Mouse (Mus musculus) gastrocnemius, postnatal 4 days (tissue): ENCODE results near the gene Rundc3a. TPM values are rescaled to one million over a fixed set of nuclear protein-coding genes. Genes with fewer than 3 reads are reported as not detected.
"Not testable (repeated sequence)": the region's sequence is repeated elsewhere in the genome, so short reads cannot be mapped to it uniquely, and the experiment has no call there.

ENCODE experiments used
- DNase-seq, 2 experiments: peaks; one replicate each; pipeline ENCODE4 v3.0.0; 2021 to 2022; ENCODE audit warnings: low spot score in 2 of 2, mixed read lengths in 2 of 2
- total RNA-seq, 2 experiments: library from RNA; stranded (reverse); gene quantifications; 2 replicates each; pipeline ENCODE4 v1.2.3; 2021

Rundc3a gene
- total RNA-seq, 2 experiments from 2014 or later = 1.3 to 1.4 TPM

- peak; percentile 85 to 96 for DNase-seq
Measured at GRCm38 (mm10) chr11:102408344-102408876, 15.2 kb downstream of the Rundc3a start.

DNA sequence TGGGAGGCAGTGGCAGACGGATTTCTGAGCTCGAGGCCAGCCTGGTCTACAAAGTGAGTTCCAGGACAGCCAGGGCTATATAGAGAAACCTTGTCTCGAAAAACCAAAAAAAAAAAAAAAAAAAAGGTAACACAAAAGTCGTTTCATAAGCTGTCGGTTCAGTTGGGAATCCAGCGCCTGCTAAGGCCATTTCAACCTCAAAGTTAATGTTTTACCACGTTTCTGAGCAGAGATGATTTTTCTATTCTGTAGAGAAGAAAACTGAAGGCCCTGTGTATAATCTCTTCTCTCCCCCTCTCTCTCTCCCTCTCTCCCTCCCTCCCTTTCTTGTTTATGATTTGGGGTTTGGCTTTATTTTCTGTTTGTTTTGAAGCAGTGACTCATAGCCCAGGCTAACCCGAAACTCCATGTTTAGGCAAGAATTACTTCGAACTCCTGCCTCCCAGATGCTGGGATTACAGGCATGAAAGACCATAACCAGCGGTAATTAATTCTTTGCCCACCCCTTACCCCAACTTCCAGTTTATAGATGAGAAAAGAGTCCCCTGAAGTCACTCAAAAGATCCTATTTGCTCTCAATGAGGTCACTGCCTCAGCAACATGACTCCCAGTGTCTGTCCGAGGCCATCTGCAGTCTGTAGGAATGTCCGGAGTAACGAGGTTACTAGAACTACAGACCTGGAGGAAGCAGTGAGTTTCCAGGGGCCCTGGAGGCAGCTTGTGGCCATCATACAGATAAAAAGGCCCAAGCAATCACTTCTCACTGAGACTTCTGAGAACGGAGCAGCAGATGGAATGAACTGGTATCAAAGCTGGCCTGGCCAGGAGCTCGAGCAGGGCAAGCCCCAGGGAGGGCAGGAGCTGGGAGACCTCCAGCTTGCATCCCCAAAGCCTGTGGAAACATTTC, 15.9 kb downstream of the Rundc3a start:
- no peak for DNase-seq

GRCm38 (mm10) chr11:102409795-102410330, 16.7 kb downstream of the Rundc3a start:
- no peak for DNase-seq

DNA sequence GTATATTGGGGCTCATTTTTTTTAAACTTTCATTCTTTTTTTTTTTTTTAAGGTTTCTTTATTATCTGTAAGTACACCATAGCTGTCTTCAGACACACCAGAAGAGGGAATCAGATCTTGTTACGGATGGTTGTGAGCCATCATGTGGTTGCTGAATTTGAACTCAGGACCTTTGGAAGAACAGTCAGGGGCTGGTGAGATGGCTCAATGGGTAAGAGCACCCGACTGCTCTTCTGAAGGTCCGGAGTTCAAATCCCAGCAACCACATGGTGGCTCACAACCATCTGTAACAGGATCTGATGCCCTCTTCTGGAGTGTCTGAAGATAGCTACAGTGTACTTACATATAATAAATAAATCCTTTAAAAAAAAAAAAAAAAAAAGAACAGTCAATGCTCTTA, 17.1 kb downstream of the Rundc3a start:
- not testable (repeated sequence) for DNase-seq

DNA sequence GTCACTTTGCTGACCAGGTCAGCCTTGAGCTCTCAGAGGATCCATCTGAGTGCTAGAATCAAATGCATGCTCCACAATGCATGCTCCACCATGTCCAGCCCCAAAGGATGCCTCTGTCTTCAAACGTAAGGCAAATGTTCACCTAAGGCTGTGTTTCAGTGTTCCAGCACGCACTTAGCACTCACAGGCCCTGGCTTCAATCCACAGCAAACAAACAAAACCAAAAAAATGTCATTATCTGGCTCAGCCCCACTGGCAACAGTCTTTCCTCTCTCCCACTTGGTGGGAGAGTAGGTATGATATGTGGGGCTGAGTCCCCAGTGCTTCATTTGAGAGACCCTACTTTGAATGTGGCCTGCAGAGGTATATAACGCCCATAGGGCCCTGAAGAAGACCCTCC, 17.9 kb downstream of the Rundc3a start:
- no peak for DNase-seq

DNA sequence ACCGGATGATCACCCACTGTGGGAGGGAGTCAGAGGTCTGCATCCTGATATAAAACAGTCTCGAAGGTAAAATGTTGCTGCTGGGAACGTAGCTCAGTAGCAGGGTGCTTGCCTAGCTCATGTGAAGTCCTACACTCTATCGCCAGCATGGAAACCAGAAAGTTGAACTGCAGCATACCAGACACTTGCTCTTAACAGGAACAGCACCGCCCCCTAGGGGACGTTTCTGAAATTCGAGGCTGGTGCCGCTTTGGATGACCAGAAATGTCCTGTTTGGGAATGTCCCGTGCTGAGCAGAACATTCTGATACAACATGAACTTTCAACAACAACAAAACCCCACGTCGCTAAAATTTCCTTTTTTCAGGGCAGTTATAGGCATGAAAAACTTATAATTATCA, 18.5 kb downstream of the Rundc3a start:
- DNase-seq = peak; percentile 87 to 94

GRCm38 (mm10) chr11:102413059-102413458, 19.9 kb downstream of the Rundc3a start:
- no peak for DNase-seq

DNA sequence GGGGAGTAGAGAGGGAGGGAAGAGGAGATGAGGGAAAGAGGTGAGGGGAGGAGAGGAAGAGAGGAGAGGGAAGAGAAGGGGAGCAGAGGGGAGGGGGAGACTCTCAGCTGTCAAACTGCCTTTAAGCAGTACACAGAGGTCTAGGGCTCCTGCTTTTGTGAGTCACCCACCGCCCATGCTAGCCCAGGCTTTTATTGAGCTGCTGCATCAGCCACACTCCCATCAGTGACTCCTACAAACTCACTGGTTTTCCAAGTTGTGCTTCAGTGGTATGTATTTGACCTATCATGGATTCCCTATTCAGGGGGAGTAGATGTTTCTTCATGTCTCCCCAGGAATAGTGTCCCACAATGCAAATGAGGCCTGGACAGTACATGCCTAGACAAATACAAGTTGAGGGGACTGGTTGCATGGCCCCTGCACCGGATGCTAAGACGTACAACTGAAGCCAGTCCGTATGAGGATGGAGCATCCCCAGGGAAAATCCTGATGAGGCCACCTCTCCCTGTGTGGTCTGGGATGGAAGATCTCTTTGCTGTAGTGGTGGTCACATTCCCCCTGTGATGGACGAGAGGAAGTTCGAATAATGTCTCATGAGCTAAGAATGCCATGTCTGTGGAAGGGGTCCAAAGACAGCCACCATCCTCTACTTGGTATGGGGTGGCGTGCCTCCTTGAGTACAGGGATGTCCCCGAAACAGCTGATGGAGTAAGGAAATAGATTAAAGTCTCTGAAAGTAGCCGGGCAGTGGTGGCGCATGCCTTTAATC, 22.0 kb downstream of the Rundc3a start:
- no peak for DNase-seq

- no peak for DNase-seq
Measured at GRCm38 (mm10) chr11:102417160-102417559, 24.0 kb downstream of the Rundc3a start.

- DNase-seq = no peak
Measured at GRCm38 (mm10) chr11:102418887-102419286, 25.7 kb downstream of the Rundc3a start.

- no peak for DNase-seq
Measured at GRCm38 (mm10) chr11:102421559-102421958, 28.4 kb downstream of the Rundc3a start.

DNA sequence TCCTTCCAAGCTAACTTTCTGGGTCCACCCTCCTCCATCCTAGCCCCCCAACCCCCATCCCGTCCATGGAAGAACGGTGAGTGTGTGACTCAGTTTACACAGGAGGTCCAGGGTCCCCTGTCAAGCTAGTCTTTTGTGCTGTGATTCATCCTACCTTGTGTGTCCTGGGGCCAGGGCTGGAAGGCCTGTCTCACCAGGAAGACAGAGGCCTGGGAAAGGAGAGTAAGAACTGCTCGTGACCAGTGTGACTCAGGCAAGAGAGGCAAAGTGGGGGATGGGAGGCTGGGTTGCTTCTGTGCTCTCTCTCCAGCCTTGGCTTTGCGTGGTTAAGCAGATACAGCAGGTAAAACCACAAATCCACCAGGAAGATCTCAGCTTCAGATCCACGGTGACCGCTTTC, 31.5 kb downstream of the Rundc3a start:
- no peak for DNase-seq

GRCm38 (mm10) chr11:102425555-102426316, 32.5 kb downstream of the Rundc3a start:
- no peak for DNase-seq

DNA sequence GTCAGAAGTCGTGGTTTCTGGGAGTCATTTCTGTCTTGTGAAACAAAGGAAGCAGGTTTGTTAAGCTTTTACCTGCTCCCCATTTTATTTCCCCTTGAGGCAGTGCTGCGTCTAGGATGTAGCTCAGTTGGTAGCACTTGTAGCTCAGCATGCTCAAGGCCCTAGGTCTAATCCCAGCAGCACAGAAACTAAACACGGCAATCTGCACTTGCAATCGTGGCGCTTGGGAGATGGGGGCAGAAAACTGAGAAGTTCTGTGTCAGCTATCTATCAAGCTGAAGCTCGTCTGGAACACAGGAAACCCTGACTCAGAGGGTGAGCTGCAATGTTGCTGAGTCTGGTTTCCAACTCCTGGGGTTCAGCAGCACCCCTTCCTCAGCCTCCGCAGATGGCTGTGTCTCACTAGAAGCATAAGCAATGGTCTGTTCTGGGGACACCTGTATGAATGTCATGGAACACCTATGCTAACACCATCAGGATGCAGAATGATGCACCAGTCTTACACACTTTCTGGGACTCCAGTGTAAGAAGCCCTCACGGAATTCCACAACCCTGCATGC, 35.9 kb downstream of the Rundc3a start:
- no peak for DNase-seq

GRCm38 (mm10) chr11:102429551-102429950, 36.3 kb downstream of the Rundc3a start:
- no peak for DNase-seq

DNA sequence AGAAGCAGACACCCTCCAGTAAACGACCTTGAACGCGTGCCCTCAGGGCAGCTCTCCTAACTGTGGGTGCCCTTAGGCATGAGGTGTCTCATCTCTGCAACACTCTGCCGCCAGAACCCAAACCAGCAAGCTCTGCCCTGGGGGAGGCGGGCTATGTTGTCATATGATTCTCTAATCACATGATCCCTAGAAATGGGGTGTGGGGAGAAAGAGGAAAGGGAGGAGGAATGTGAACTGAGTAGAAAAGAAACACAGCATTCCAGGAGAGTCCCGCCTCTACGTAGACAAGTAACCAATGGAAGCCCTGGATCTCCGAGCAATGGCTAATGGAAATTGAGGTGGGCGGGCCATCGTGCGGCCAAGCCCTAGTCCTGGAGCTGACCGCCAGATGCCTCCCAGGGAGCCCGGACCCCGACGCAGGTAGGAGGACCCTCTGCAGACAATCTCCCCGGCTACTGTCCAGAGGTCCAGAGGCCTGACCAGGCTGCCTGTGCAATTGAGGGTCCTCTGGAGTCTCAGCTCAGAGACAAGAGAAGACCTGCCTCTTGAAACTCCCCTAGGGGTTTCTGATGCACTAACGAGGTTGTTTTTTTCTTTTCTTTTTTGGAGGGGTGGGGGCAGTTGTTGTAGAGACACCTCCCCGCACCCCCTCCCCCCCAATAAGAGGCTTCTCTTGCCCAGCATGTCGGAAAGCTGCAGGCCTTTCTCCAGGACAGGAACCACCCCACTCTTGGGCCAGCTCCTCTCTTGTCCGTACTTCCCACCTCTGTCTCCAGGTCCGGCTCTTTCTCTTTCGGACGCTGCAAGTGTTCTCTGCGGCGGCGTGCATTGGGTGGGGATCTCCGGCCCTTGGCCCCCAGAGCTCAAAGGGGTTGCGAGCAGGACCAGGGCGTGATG, 37.2 kb downstream of the Rundc3a start, which contains the start of gene Grn:
Gene Grn (plus strand): TSS at position 195 of the 897 bp plus-strand sequence.
- DNase-seq = peak; percentile 69 to 86

DNA sequence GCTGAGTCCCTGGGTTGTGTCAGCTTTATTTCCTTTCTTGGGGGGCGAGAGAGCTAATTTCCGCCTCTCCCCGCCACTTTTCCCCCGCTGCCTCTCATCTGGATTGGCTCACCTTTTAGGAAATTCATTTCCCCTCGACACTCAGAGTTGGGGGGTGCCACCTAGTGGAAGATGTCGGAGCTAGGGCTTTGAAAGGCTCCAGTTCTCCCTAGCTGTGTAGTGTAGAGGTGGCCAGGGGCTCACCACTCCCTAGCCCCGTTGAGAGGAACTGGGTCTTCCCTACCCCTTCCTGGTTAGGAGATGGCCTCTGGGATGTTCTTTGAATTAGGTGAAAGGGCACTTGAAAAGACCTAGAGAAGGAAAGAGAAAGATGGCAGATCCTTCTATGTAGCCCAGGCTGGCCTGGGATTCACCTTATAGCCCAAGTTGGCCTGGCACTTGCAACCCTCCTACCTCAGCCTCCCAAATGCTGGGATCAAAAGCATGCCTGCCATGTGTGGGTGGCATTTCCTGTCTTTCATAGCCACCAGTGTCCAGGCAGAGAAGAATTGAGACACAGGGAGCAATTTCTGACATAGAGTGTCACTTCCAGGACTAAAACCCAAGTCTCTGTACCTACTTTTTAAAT, 37.9 kb downstream of the Rundc3a start:
- DNase-seq = peak in 1 of 2 experiments; percentile 81

GRCm38 (mm10) chr11:102431728-102432114, 38.5 kb downstream of the Rundc3a start:
- DNase-seq = no peak
